Mouse (Mus musculus) MEL (cell line): ENCODE measurements around the gene Ftcd. TPM values are rescaled to one million over a fixed set of nuclear protein-coding genes. Genes with fewer than 3 reads are reported as not detected.

Source experiments
- DNase-seq: peaks from one replicate; pipeline ENCODE4 v3.0.0; 2011; ENCODE audit warnings: low read depth, low spot score
- H3K27ac ChIP-seq: 2 replicates; pipeline ENCODE4 v1.5.1; 2012; ENCODE audit warnings: low read depth, mild to moderate bottlenecking, control low read depth, low read length, moderate library complexity; ENCODE audit not compliant: control insufficient read depth
- H3K27me3 ChIP-seq, 2 experiments: fragments of 150-350 bp in 1 of 2; sonication (generic) in 1 of 2; 2 replicates each; pipeline ENCODE4 v1.6.1; 2012; ENCODE audit warnings: low read length in 2 of 2, mild to moderate bottlenecking in 2 of 2, improper control_type of control experiment in 1 of 2, moderate library complexity in 1 of 2; ENCODE audit not compliant: insufficient read depth in 2 of 2, control insufficient read depth in 1 of 2
- H3K36me3 ChIP-seq, 2 experiments: 2 replicates each; pipeline ENCODE4 v1.6.1; 2012 to 2014; ENCODE audit warnings: low read length in 2 of 2, improper control_type of control experiment in 1 of 2, inconsistent platforms in 1 of 2, mild to moderate bottlenecking in 1 of 2; ENCODE audit not compliant: insufficient read depth in 2 of 2, control insufficient read depth in 1 of 2
- H3K4me1 ChIP-seq, 2 experiments: fragments of 150-350 bp in 1 of 2; sonication (generic) in 1 of 2; 2 replicates each; pipeline ENCODE4 v1.6.1; 2012; ENCODE audit warnings: low read length in 2 of 2, improper control_type of control experiment in 1 of 2, mild to moderate bottlenecking in 1 of 2; ENCODE audit not compliant: insufficient read depth in 2 of 2, control insufficient read depth in 1 of 2
- H3K4me3 ChIP-seq, 2 experiments: fragments of 150-350 bp in 1 of 2; sonication (generic) in 1 of 2; 2 replicates each; pipeline ENCODE4 v1.5.1; 2012; ENCODE audit warnings: low read depth in 2 of 2, low read length in 2 of 2, mild to moderate bottlenecking in 2 of 2, moderate library complexity in 2 of 2, control low read depth in 1 of 2, improper control_type of control experiment in 1 of 2; ENCODE audit not compliant: control insufficient read depth in 1 of 2, insufficient read depth in 1 of 2
- H3K79me2 ChIP-seq: 2 replicates; pipeline ENCODE4 v1.6.1; 2012; ENCODE audit warnings: mild to moderate bottlenecking, low read length, moderate library complexity; ENCODE audit not compliant: control insufficient read depth, poor library complexity, insufficient read depth
- H3K9ac ChIP-seq: 2 replicates; pipeline ENCODE4 v1.6.1; 2012; ENCODE audit warnings: low read depth, mild to moderate bottlenecking, control low read depth, low read length, moderate library complexity; ENCODE audit not compliant: control insufficient read depth, poor library complexity, severe bottlenecking
- H3K9me3 ChIP-seq: fragments of 150-350 bp; sonication (generic); replicated peaks from 2 replicates; pipeline ENCODE4 v1.6.1; 2012; ENCODE audit warnings: mild to moderate bottlenecking, low read length, improper control_type of control experiment, moderate library complexity; ENCODE audit not compliant: insufficient read depth
- ETS1 ChIP-seq: IDR thresholded peaks from 2 replicates; pipeline ENCODE4 v1.6.1; 2012; ENCODE audit warnings: low read depth, mild to moderate bottlenecking, inconsistent platforms, low read length, improper control_type of control experiment, moderate library complexity
- GABPA ChIP-seq: IDR thresholded peaks from 2 replicates; pipeline ENCODE4 v1.6.1; 2012; ENCODE audit warnings: low read depth, mild to moderate bottlenecking, inconsistent platforms, low read length, improper control_type of control experiment, moderate library complexity
- KAT2A ChIP-seq: conservative IDR thresholded peaks from 2 replicates; pipeline ENCODE4 v1.6.1; 2012; ENCODE audit warnings: low read depth, low read length, improper control_type of control experiment, inconsistent platforms
- MAFK ChIP-seq: IDR thresholded peaks from 2 replicates; pipeline ENCODE4 v1.6.1; 2011; ENCODE audit warnings: low read depth, mild to moderate bottlenecking, low read length, improper control_type of control experiment, borderline replicate concordance
- MAX ChIP-seq: IDR thresholded peaks from 2 replicates; pipeline ENCODE4 v1.6.1; 2011; ENCODE audit warnings: low read length, improper control_type of control experiment
- MAZ ChIP-seq: IDR thresholded peaks from 2 replicates; pipeline ENCODE4 v1.6.1; 2012; ENCODE audit warnings: low read depth, mild to moderate bottlenecking, inconsistent platforms, low read length, improper control_type of control experiment
- MEF2A ChIP-seq: IDR thresholded peaks from 2 replicates; pipeline ENCODE4 v1.6.1; 2014; ENCODE audit warnings: low read depth, mild to moderate bottlenecking, inconsistent platforms, low read length, improper control_type of control experiment; ENCODE audit not compliant: poor library complexity, insufficient replicate concordance, severe bottlenecking; ENCODE audit errors: extremely low read depth
- MXI1 ChIP-seq: IDR thresholded peaks from 2 replicates; pipeline ENCODE4 v1.6.1; 2011; ENCODE audit warnings: mild to moderate bottlenecking, low read depth, low read length, improper control_type of control experiment
- MYB ChIP-seq: IDR thresholded peaks from 2 replicates; pipeline ENCODE4 v1.6.1; 2011; ENCODE audit warnings: mild to moderate bottlenecking, low read depth, low read length, improper control_type of control experiment
- POLR2AphosphoS2 ChIP-seq: IDR thresholded peaks from 2 replicates; pipeline ENCODE4 v1.6.1; 2011; ENCODE audit warnings: low read length, improper control_type of control experiment
- RAD21 ChIP-seq: IDR thresholded peaks from 2 replicates; pipeline ENCODE4 v1.6.1; 2011; ENCODE audit warnings: mild to moderate bottlenecking, low read depth, low read length, improper control_type of control experiment
- RCOR1 ChIP-seq: IDR thresholded peaks from 2 replicates; pipeline ENCODE4 v1.6.1; 2012; ENCODE audit warnings: low read depth, mild to moderate bottlenecking, inconsistent platforms, low read length, improper control_type of control experiment
- TCF12 ChIP-seq: IDR thresholded peaks from 2 replicates; pipeline ENCODE4 v1.6.1; 2014; ENCODE audit warnings: low read depth, mild to moderate bottlenecking, inconsistent platforms, low read length, improper control_type of control experiment, moderate library complexity
- USF2 ChIP-seq, 2 experiments: IDR thresholded peaks; 2 replicates each; pipeline ENCODE4 v1.6.1; 2011 to 2012; ENCODE audit warnings: improper control_type of control experiment in 2 of 2, low read length in 2 of 2, borderline replicate concordance in 1 of 2, inconsistent platforms in 1 of 2, low read depth in 1 of 2, mild to moderate bottlenecking in 1 of 2; ENCODE audit not compliant: insufficient read depth in 1 of 2
- ZC3H11A ChIP-seq: IDR thresholded peaks from 2 replicates; pipeline ENCODE4 v1.6.1; 2012; ENCODE audit warnings: low read depth, mild to moderate bottlenecking, inconsistent platforms, low read length, improper control_type of control experiment
- polyA plus RNA-seq, 2 experiments: library from polyadenylated mRNA; stranded (reverse) in 1 of 2; unstranded in 1 of 2; fragments of >175 nt in 1 of 2; fragments of >200 nt in 1 of 2; gene quantifications; 2 replicates each; pipeline versions ENCODE4 v1.2.1 to v1.2.4; 2012; ENCODE audit warnings: low replicate concordance in 2 of 2, low read depth in 1 of 2; ENCODE audit not compliant: insufficient read length in 2 of 2, insufficient read depth in 1 of 2, missing spikeins in 1 of 2
- total RNA-seq: library from RNA; depleted of rRNA; stranded (reverse); fragments of 300-350 nt; gene quantifications from 2 replicates; pipeline ENCODE4 v1.2.3, GENCODE M21; 2012

Ftcd gene
- total and polyA plus RNA-seq, 3 experiments = not detected

DNA sequence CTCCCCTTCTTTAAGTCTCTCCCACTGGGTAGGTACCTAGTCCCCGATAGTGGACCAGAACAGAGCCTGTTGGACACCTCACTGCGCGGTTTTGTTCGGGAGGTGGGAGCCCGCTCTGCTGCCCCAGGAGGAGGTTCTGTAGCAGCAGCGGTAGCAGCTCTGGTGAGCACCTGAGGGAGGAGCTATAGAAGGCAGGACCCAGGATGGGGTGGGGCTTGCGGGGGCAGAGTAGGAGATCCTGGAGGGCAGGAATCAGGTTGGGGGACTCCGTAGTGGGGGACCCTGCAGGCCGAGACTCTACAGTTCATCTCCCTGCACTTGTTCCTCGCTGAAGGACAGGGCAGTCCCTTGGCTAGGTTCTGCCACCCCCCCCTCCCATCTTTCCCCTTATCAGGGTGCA, 8.7 kb downstream of the Ftcd start:
- no peaks in the 10 kb centered on the region for H3K27me3 ChIP-seq
- no peaks in the 10 kb centered on the region for H3K79me2 ChIP-seq
- H3K9me3 ChIP-seq = no peaks in the 10 kb centered on the region
- H3K27ac ChIP-seq = no peak overlapping the region
- H3K9ac ChIP-seq = no peak overlapping the region
- no peak for DNase-seq
- TF ChIP-seq RAD21 (no peak), MEF2A (no peak), MAZ (no peak), KAT2A (no peak), POLR2AphosphoS2 (no peak), MYB (no peak), ZC3H11A (no peak)
- TF ChIP-seq, all 39 proteins: peak for 0
- Histone ChIP-seq H3K36me3 (no peaks in the 10 kb centered on the region), H3K4me3 (no peak overlapping the region), H3K4me1 (no peaks in the 10 kb centered on the region)

- Histone ChIP-seq H3K79me2 (no peaks in the 10 kb centered on the region), H3K27me3 (no peaks in the 10 kb centered on the region; a peak in 1 of 4 replicates), H3K36me3 (no peaks in the 10 kb centered on the region), H3K9ac (no peak overlapping the region), H3K4me3 (no peak overlapping the region), H3K27ac (no peak overlapping the region), H3K4me1 (no peaks in the 10 kb centered on the region), H3K9me3 (no peaks in the 10 kb centered on the region)
- no peak for DNase-seq
- TF ChIP-seq TCF12 = no peak
- no peak for TF ChIP-seq MAX
- no peak for TF ChIP-seq USF2 (IDR thresholded peaks at IDR 0.05; ENCODE audit: borderline replicate concordance in 1 of 2, insufficient read depth in 1 of 2, low read depth in 1 of 2, low read length in 2 of 2)
- TF ChIP-seq ETS1 = no peak
- TF ChIP-seq MXI1 = no peak
- TF ChIP-seq RCOR1 = no peak
These were observed 10.7 kb downstream of the Ftcd start for GRCm38 (mm10) chr10:76586190-76586589.

- Histone ChIP-seq H3K4me1 (no peaks in the 10 kb centered on the region), H3K4me3 (no peak overlapping the region), H3K9ac (no peak overlapping the region), H3K27ac (no peak overlapping the region), H3K27me3 (no peaks in the 10 kb centered on the region; a peak in 1 of 4 replicates), H3K9me3 (no peaks in the 10 kb centered on the region), H3K36me3 (no peaks in the 10 kb centered on the region), H3K79me2 (no peaks in the 10 kb centered on the region)
- DNase-seq = no peak
- TF ChIP-seq GABPA (no peak), MAFK (no peak), TCF12 (no peak), MEF2A (no peak), RAD21 (no peak)
- TF ChIP-seq, all 39 proteins: peak for 0
These were observed 14.7 kb downstream of the Ftcd start for GRCm38 (mm10) chr10:76590197-76590596.
